Mouse (Mus musculus): Measurements from ENCODE around the gene Lhfpl3. TPM values are rescaled to one million over a fixed set of nuclear protein-coding genes. Genes with fewer than 3 reads are reported as not detected.
A peak's percentile ranks its signal among the peaks of the same experiment; 100 is the strongest.

The Lhfpl3 gene
- total RNA-seq, 2 experiments from 2014 or later, result not detected

- ATAC-seq (replicated peaks; ENCODE audit: low FRiP score, low TSS enrichment, poor library complexity, severe bottlenecking), result peak; percentile 83
Measured at GRCm38 (mm10) chr5:23251462-23252224, 505.8 kb downstream of the Lhfpl3 start.

GRCm38 (mm10) chr5:23255816-23256418 is 510.1 kb downstream of the Lhfpl3 start:
- no peak for ATAC-seq (replicated peaks; ENCODE audit: low FRiP score, low TSS enrichment, poor library complexity, severe bottlenecking)

DNA sequence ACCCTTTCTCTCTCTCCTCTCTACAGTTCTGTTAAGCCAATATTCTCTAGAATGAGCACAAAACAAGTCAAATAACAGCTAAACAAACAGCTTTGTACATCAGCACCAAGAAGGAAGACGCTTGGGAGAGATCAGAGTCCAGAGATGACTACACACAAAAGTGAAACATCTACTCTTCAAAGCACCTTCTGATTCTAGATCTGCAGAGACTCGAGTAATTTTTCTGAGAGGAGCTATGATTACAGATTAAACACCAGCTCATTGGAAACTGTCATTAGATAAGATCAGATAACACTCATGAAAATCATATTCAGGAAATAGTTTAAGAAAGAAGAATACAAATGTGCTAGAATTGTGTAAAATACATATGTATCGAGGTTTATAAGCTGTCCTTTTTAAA is 527.5 kb downstream of the Lhfpl3 start:
- ATAC-seq (replicated peaks; ENCODE audit: low FRiP score, low TSS enrichment, poor library complexity, severe bottlenecking), result no peak

DNA sequence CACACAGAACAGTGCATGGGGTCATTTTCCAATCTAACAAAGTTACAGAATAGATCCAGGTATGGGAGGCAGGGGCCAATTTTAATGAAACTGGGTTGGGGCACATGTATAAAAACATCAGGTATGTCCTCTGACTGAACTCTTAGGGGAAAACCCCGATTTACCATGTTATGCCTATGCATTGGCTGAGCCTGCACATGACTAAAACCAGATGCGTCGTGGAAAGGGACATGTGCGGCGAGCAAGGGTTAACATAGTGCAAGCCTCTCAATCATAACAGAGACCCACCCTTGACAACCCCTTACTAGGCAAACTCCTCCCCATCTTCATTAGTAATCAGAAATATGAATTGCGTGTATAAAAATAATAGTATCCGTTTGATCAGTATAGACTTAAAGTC is 533.5 kb downstream of the Lhfpl3 start:
- ATAC-seq (replicated peaks; ENCODE audit: low FRiP score, low TSS enrichment, poor library complexity, severe bottlenecking), result no peak

DNA sequence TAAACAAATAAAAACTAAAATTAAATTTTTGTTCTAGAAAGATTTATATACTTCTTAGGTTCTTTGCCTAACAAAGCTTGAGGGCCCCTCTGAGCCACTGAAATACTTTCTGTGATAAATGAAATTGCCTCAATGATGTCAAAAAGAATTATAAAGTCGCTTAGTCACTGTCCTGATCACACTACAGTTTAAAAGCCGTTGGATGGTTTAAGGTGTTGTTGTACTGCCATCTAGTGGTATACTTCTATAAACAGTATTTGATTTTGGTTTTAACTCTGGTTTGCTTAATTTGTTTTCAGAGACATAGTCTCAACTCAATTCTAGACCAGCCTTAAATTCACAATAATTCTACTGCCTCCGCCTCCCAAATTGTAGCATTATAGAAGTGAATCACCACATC is 539.0 kb downstream of the Lhfpl3 start:
- peak; percentile 68 for ATAC-seq (replicated peaks; ENCODE audit: low FRiP score, low TSS enrichment, poor library complexity, severe bottlenecking)

GRCm38 (mm10) chr5:23289149-23289548 is 543.3 kb downstream of the Lhfpl3 start:
- ATAC-seq (replicated peaks; ENCODE audit: low FRiP score, low TSS enrichment, poor library complexity, severe bottlenecking), result no peak

Other genes with a start within 250 kb of the Lhfpl3 start
- 75.4 and 86.9 TPM in 2 replicates for gene Orc5, start 195.6 kb upstream of the Lhfpl3 start, total RNA-seq (2014; fragmentation: Nextera tagmentation)
- gene Orc5, start 195.6 kb upstream of the Lhfpl3 start, total RNA-seq (2017), result 71.2 and 90.9 TPM in 2 replicates

All from megakaryocyte-erythroid progenitor cell, adult 5-6 weeks (primary cell).